Mouse (Mus musculus) myocyte (in vitro differentiated cells): Measurements from ENCODE around the gene Timm10b. TPM values are rescaled to one million over a fixed set of nuclear protein-coding genes. Genes with fewer than 3 reads are reported as not detected.

Experiments used
- H3K27me3 ChIP-seq: one replicate; pipeline ENCODE4 v1.6.1; 2011; ENCODE audit not compliant: control insufficient read depth, insufficient read depth, insufficient read length
- H3K36me3 ChIP-seq: one replicate; pipeline ENCODE4 v1.6.1; 2011; ENCODE audit not compliant: control insufficient read depth, insufficient read depth
- H3K4me2 ChIP-seq: one replicate; pipeline ENCODE4 v1.6.1; 2011; ENCODE audit warnings: low read depth, control low read depth
- H3K4me3 ChIP-seq: one replicate; pipeline ENCODE4 v1.5.1; 2011; ENCODE audit warnings: mild to moderate bottlenecking, control low read depth, moderate library complexity
- H3K79me2 ChIP-seq: one replicate; pipeline ENCODE4 v1.6.1; 2011; ENCODE audit not compliant: control insufficient read depth, insufficient read depth
- H3ac ChIP-seq: one replicate; pipeline ENCODE4 v1.6.1; 2011; ENCODE audit not compliant: control insufficient read depth, insufficient read length
- CEBPB ChIP-seq: IDR thresholded peaks from 2 replicates; pipeline ENCODE4 v1.6.1; 2011; ENCODE audit warnings: mild to moderate bottlenecking, moderate library complexity; ENCODE audit not compliant: poor library complexity, insufficient read depth, severe bottlenecking
- E2F4 ChIP-seq: IDR thresholded peaks from one replicate; pipeline ENCODE4 v1.6.1; 2011; ENCODE audit warnings: mild to moderate bottlenecking, control low read depth, moderate library complexity; ENCODE audit not compliant: insufficient read depth
- MAX ChIP-seq: IDR thresholded peaks from one replicate; pipeline ENCODE4 v1.6.1; 2011; ENCODE audit warnings: low read depth, mild to moderate bottlenecking, control low read depth
- MYOD1 ChIP-seq, 3 experiments: IDR thresholded peaks; one replicate each; pipeline ENCODE4 v1.6.1; 2011; ENCODE audit warnings: control low read depth in 2 of 3, low read depth in 2 of 3, mild to moderate bottlenecking in 2 of 3, moderate library complexity in 1 of 3; ENCODE audit not compliant: insufficient read length in 2 of 3, control insufficient read depth in 1 of 3
- MYOG ChIP-seq, 3 experiments: IDR thresholded peaks; one replicate each; pipeline ENCODE4 v1.6.1; 2011; ENCODE audit warnings: control low read depth in 2 of 3, low read depth in 2 of 3, mild to moderate bottlenecking in 2 of 3; ENCODE audit not compliant: insufficient read length in 2 of 3, control insufficient read depth in 1 of 3, insufficient read depth in 1 of 3
- POLR2A ChIP-seq: IDR thresholded peaks from one replicate; pipeline ENCODE4 v1.6.1; 2011; ENCODE audit warnings: low read depth, mild to moderate bottlenecking, control low read depth, moderate library complexity; ENCODE audit not compliant: insufficient read length
- POLR2AphosphoS2 ChIP-seq: IDR thresholded peaks from one replicate; pipeline ENCODE4 v1.6.1; 2011; ENCODE audit warnings: low read depth, control low read depth; ENCODE audit not compliant: insufficient read length
- REST ChIP-seq: IDR thresholded peaks from one replicate; pipeline ENCODE4 v1.6.1; 2011; ENCODE audit warnings: mild to moderate bottlenecking, control low read depth, moderate library complexity; ENCODE audit not compliant: insufficient read depth, insufficient read length
- SRF ChIP-seq: IDR thresholded peaks from one replicate; pipeline ENCODE4 v1.6.1; 2011; ENCODE audit warnings: low read depth; ENCODE audit not compliant: control insufficient read depth, insufficient read length
- TCF12 ChIP-seq: IDR thresholded peaks from one replicate; pipeline ENCODE4 v1.6.1; 2011; ENCODE audit warnings: mild to moderate bottlenecking, control low read depth; ENCODE audit not compliant: poor library complexity, insufficient read depth, severe bottlenecking
- TCF3 ChIP-seq: IDR thresholded peaks from one replicate; pipeline ENCODE4 v1.6.1; 2011; ENCODE audit warnings: low read depth, control low read depth; ENCODE audit not compliant: insufficient read length
- USF1 ChIP-seq: IDR thresholded peaks from one replicate; pipeline ENCODE4 v1.6.1; 2011; ENCODE audit warnings: low read depth, mild to moderate bottlenecking, control low read depth, moderate library complexity
- polyA plus RNA-seq: library from polyadenylated mRNA; unstranded; fragments of >200 nt; fragmentation: generic; extraction: Trizol; gene quantifications from one replicate; pipeline ENCODE4 v1.2.1, GENCODE M21; 2012; ENCODE audit warnings: missing spikeins

The Timm10b gene
- polyA plus RNA-seq, 1 experiment = 154 TPM

GRCm38 (mm10) chr7:105640233-105640893 is 507 bp downstream of the Timm10b start, which contains the start of the genes Arfip2 and Gm45799:
Gene Arfip2 (minus strand): TSS chr7:105640416.
Gene Gm45799 (plus strand): TSS chr7:105640552.
- Histone ChIP-seq H3K36me3 (peaks cover 16% of the 10 kb centered on the region), H3K4me3 (peak within 1 kb of the TSS; percentile 96), H3K79me2 (peaks cover 25% of the 10 kb centered on the region), H3K4me2 (peak within 1 kb of the TSS; percentile 96), H3ac (peak within 1 kb of the TSS; percentile 75), H3K27me3 (no peaks in the 10 kb centered on the region)
- TF ChIP-seq SRF (no peak), POLR2A (peak; percentile 90), MAX (no peak), USF1 (no peak), CEBPB (no peak), REST (no peak), POLR2AphosphoS2 (peak; percentile 85), MYOD1 (IDR thresholded peaks at IDR 0.05; ENCODE audit: control insufficient read depth in 1 of 3, insufficient read length in 2 of 3, low read depth in 2 of 3) (no peak), MYOG (IDR thresholded peaks at IDR 0.05; ENCODE audit: control insufficient read depth in 1 of 3, insufficient read depth in 1 of 3, insufficient read length in 2 of 3, low read depth in 2 of 3) (no peak), E2F4 (no peak), TCF12 (no peak), TCF3 (no peak)

- Histone ChIP-seq H3K36me3 (peaks cover 16% of the 10 kb centered on the region), H3K79me2 (peaks cover 25% of the 10 kb centered on the region), H3K4me3 (peak overlapping the region; percentile 96), H3K4me2 (peak overlapping the region; percentile 89), H3ac (peak overlapping the region; percentile 75), H3K27me3 (no peaks in the 10 kb centered on the region)
- TF ChIP-seq POLR2AphosphoS2 (no peak), USF1 (no peak)
Measured at GRCm38 (mm10) chr7:105640894-105641255, 1.0 kb downstream of the Timm10b start.

GRCm38 (mm10) chr7:105641936-105642335 is 2.1 kb downstream of the Timm10b start:
- Histone ChIP-seq H3K4me3 (peak overlapping the region; percentile 96), H3K79me2 (peaks cover 25% of the 10 kb centered on the region), H3ac (no peak overlapping the region), H3K27me3 (no peaks in the 10 kb centered on the region), H3K36me3 (peaks cover 12% of the 10 kb centered on the region), H3K4me2 (peak overlapping the region; percentile 89)
- TF ChIP-seq POLR2A = no peak
- no peak for TF ChIP-seq REST
- TF ChIP-seq POLR2AphosphoS2 = no peak
- TF ChIP-seq TCF12 = no peak
- TF ChIP-seq CEBPB = no peak
- no peak for TF ChIP-seq TCF3
- no peak for TF ChIP-seq SRF
- no peak for TF ChIP-seq MYOD1 (IDR thresholded peaks at IDR 0.05; ENCODE audit: control insufficient read depth in 1 of 3, insufficient read length in 2 of 3, low read depth in 2 of 3)
- TF ChIP-seq MAX = no peak
- TF ChIP-seq MYOG (IDR thresholded peaks at IDR 0.05; ENCODE audit: control insufficient read depth in 1 of 3, insufficient read depth in 1 of 3, insufficient read length in 2 of 3, low read depth in 2 of 3) = no peak
- TF ChIP-seq USF1 = no peak
- no peak for TF ChIP-seq E2F4

GRCm38 (mm10) chr7:105650639-105651435 is 11.0 kb downstream of the Timm10b start, which contains the start of gene Dnhd1:
Gene Dnhd1 (plus strand): TSS chr7:105650827.
- Histone ChIP-seq H3K36me3 (no peaks in the 10 kb centered on the region), H3K27me3 (no peaks in the 10 kb centered on the region), H3K4me2 (peak within 1 kb of the TSS; percentile 87), H3ac (no peak within 1 kb of the TSS), H3K79me2 (no peaks in the 10 kb centered on the region), H3K4me3 (peak within 1 kb of the TSS; percentile 2)
- TF ChIP-seq MYOG (IDR thresholded peaks at IDR 0.05; ENCODE audit: control insufficient read depth in 1 of 3, insufficient read depth in 1 of 3, insufficient read length in 2 of 3, low read depth in 2 of 3) (peak in 1 of 3 experiments; percentile 45), MYOD1 (IDR thresholded peaks at IDR 0.05; ENCODE audit: control insufficient read depth in 1 of 3, insufficient read length in 2 of 3, low read depth in 2 of 3) (peak; percentile 9 to 38 (median 34)), TCF12 (no peak)

- H3K4me2 ChIP-seq = no peak overlapping the region
- no peak overlapping the region for H3ac ChIP-seq
- H3K4me3 ChIP-seq = no peak overlapping the region
- no peaks in the 10 kb centered on the region for H3K27me3 ChIP-seq
- TF ChIP-seq MYOD1 (IDR thresholded peaks at IDR 0.05; ENCODE audit: control insufficient read depth in 1 of 3, insufficient read length in 2 of 3, low read depth in 2 of 3) (no peak), REST (no peak), SRF (no peak), E2F4 (no peak), TCF3 (no peak)
- H3K79me2 ChIP-seq = no peaks in the 10 kb centered on the region
- H3K36me3 ChIP-seq = no peaks in the 10 kb centered on the region
Measured at GRCm38 (mm10) chr7:105685541-105686197, 45.8 kb downstream of the Timm10b start.
